Mouse (Mus musculus) bone marrow, adult 2 months (tissue): ENCODE results near the gene Musk.

Experiments
- CTCF ChIP-seq: fragments of 200-500 bp; IDR thresholded peaks from 2 replicates; pipeline ENCODE4 v1.5.1; 2011; ENCODE audit warnings: low read length, control low read depth; ENCODE audit not compliant: control insufficient read depth, insufficient read depth
- POLR2A ChIP-seq: fragments of 200-500 bp; IDR thresholded peaks from 2 replicates; pipeline ENCODE4 v1.6.1; 2011; ENCODE audit warnings: low read depth, mild to moderate bottlenecking, control low read depth, low read length, borderline replicate concordance; ENCODE audit not compliant: control insufficient read depth

DNA sequence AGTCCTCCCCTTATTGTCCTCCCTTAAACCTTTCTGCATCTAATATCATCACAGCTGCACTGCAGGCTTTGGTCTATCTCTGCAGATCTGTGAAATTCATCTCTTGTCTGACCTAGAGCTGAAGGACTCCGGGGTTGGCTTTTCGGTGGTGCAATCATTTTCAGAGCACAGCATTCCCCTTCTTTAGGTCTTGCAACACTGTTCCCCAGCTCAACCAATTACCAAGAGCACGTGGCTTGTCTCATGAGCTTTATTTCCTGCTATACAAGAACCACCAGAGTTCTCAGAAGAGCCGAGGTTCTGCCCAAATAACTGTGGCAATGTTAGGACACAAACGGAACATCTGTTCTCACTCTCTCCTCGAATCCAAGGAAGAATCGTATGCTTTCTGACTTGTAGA, 45.3 kb upstream of the Musk start:
- TF ChIP-seq CTCF (no peak), POLR2A (no peak)
